Mouse (Mus musculus) kidney, postnatal 0 days (tissue): ENCODE measurements around the gene Hoxd8. TPM values are rescaled to one million over a fixed set of nuclear protein-coding genes. Genes with fewer than 3 reads are reported as not detected.

Experiments used
- ATAC-seq: fragments of 200-750 bp; cut with Nextera tagmentation; replicated peaks from 2 replicates; pipeline ENCODE4 v1.8.0; 2017; ENCODE audit warnings: low read depth, moderate number of reproducible peaks, moderate TSS enrichment, moderate library complexity; ENCODE audit not compliant: low FRiP score
- DNase-seq: peaks from one replicate; pipeline ENCODE4 v3.0.0-alpha.2; 2016; ENCODE audit warnings: low spot score
- H3K27ac ChIP-seq: fragments of 300-500 bp; sonication (generic); 2 replicates; pipeline ENCODE4 v1.5.1; 2014; ENCODE audit warnings: mild to moderate bottlenecking
- H3K27me3 ChIP-seq: fragments of 300-500 bp; sonication (generic); 2 replicates; pipeline ENCODE4 v1.6.1; 2014; ENCODE audit warnings: low read length, mixed read lengths; ENCODE audit not compliant: insufficient read depth
- H3K36me3 ChIP-seq: fragments of 300-500 bp; sonication (generic); 2 replicates; pipeline ENCODE4 v1.6.1; 2014; ENCODE audit warnings: low read length, mixed read lengths; ENCODE audit not compliant: insufficient read depth
- H3K4me1 ChIP-seq: fragments of 300-500 bp; sonication (generic); replicated peaks from 2 replicates; pipeline ENCODE4 v1.6.1; 2014; ENCODE audit warnings: antibody characterized with exemption, low read length, mixed read lengths; ENCODE audit not compliant: insufficient read depth
- H3K4me2 ChIP-seq: fragments of 300-500 bp; sonication (generic); 2 replicates; pipeline ENCODE4 v1.6.1; 2014; ENCODE audit warnings: mild to moderate bottlenecking, low read length, moderate library complexity, mixed read lengths
- H3K4me3 ChIP-seq: fragments of 300-500 bp; sonication (generic); replicated peaks from 2 replicates; pipeline ENCODE4 v1.5.1; 2014; ENCODE audit warnings: low read depth, low read length
- H3K9ac ChIP-seq: fragments of 300-500 bp; sonication (generic); 2 replicates; pipeline ENCODE4 v1.6.1; 2014; ENCODE audit warnings: low read depth, low read length
- H3K9me3 ChIP-seq: fragments of 300-500 bp; sonication (generic); replicated peaks from 2 replicates; pipeline ENCODE4 v1.6.1; 2016; ENCODE audit warnings: low read length, inconsistent platforms, mixed read lengths
- CTCF ChIP-seq: IDR thresholded peaks from 2 replicates; pipeline ENCODE4 v1.5.1; 2016; ENCODE audit warnings: antibody characterized with exemption, low read depth, mild to moderate bottlenecking, moderate library complexity
- WGBS: fragments of 180-500 bp; shearing (Covaris S2); extraction: QIAGEN DNeasy Blood & Tissue Kit; methylation state at CpG from one replicate; pipeline ENCODE4 v1.1.7; 2014; 5-methylcytosine and 5-hydroxymethylcytosine counted together
- polyA plus RNA-seq: library from polyadenylated mRNA; unstranded; fragments of >200 nt; fragmentation: Nextera tagmentation; extraction: Ambion mirVana; gene quantifications from 2 replicates; pipeline ENCODE4 v1.2.1, GENCODE M21; 2015

The Hoxd8 gene
- polyA plus RNA-seq, 1 experiment from 2014 or later = 76.7 TPM

DNA sequence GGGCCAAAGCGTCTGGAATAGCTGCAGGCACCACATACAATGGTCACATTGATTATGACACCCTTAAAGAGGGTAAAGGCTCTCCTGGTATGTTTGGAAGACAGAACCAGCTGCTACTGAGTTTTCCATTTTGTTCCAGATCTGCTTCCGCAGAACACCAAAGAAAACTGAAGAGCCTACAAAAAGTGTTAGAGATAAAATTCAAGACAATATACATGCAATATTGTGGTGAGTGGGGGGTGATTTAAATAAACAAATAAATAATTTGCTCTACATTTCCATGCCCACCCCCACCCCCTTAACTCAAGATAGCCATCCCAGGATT is 35.0 kb downstream of the Hoxd8 start:
- peaks cover 50% of the 10 kb centered on the region for H3K4me1 ChIP-seq

GRCm38 (mm10) chr2:74739869-74740268 is 35.5 kb downstream of the Hoxd8 start:
- peak overlapping the region; percentile 79 for H3K27ac ChIP-seq
- H3K4me1 ChIP-seq = peaks cover 47% of the 10 kb centered on the region
- peak overlapping the region; percentile 86 for H3K4me2 ChIP-seq
- peak overlapping the region; percentile 58; the same call in 1 of the 2 replicates for H3K9ac ChIP-seq
- H3K4me3 ChIP-seq = peak overlapping the region; percentile 40
- H3K9me3 ChIP-seq = no peaks in the 10 kb centered on the region
- ATAC-seq (no peak), DNase-seq (no peak)
- H3K27me3 ChIP-seq = no peaks in the 10 kb centered on the region; the same call in 1 of the 2 replicates
- no peaks in the 10 kb centered on the region for H3K36me3 ChIP-seq
- 11% methylated on average over 14 of the region's 14 CpGs for WGBS
- TF ChIP-seq CTCF = no peak

More for the DNA sequence above, 35.0 kb downstream of the Hoxd8 start:
- Histone ChIP-seq H3K4me3 (peak overlapping the region; percentile 40; the same call in 1 of the 2 replicates), H3K9me3 (no peaks in the 10 kb centered on the region), H3K4me2 (peak overlapping the region; percentile 86), H3K9ac (no peak overlapping the region), H3K27ac (peak overlapping the region; percentile 79; the same call in 1 of the 2 replicates), H3K36me3 (no peaks in the 10 kb centered on the region), H3K27me3 (no peaks in the 10 kb centered on the region)
- 42% methylated on average over 2 of the region's 2 CpGs for WGBS
- DNase-seq (no peak), ATAC-seq (no peak)
- TF ChIP-seq CTCF = no peak

GRCm38 (mm10) chr2:74740311-74741091 is 36.1 kb downstream of the Hoxd8 start:
- ATAC-seq (peak; percentile 25; the same call in 1 of the 2 replicates), DNase-seq (peak; percentile 87)
- peak overlapping the region; percentile 40 for H3K4me3 ChIP-seq
- H3K9ac ChIP-seq = peak overlapping the region; percentile 58
- no peaks in the 10 kb centered on the region; the same call in 1 of the 2 replicates for H3K27me3 ChIP-seq
- H3K27ac ChIP-seq = peak overlapping the region; percentile 79
- H3K9me3 ChIP-seq = no peaks in the 10 kb centered on the region
- H3K4me2 ChIP-seq = peak overlapping the region; percentile 86
- peaks cover 42% of the 10 kb centered on the region for H3K4me1 ChIP-seq
- TF ChIP-seq CTCF = no peak
- 3% methylated on average over 43 of the region's 43 CpGs for WGBS
- H3K36me3 ChIP-seq = no peaks in the 10 kb centered on the region

GRCm38 (mm10) chr2:74741252-74741978 is 37.0 kb downstream of the Hoxd8 start:
- Histone ChIP-seq H3K27me3 (no peaks in the 10 kb centered on the region; the same call in 1 of the 2 replicates), H3K4me3 (no peak overlapping the region), H3K4me2 (no peak overlapping the region), H3K4me1 (peaks cover 34% of the 10 kb centered on the region), H3K9ac (no peak overlapping the region), H3K36me3 (no peaks in the 10 kb centered on the region), H3K9me3 (no peaks in the 10 kb centered on the region), H3K27ac (no peak overlapping the region)
- DNase-seq (no peak), ATAC-seq (no peak)
- TF ChIP-seq CTCF = no peak
- WGBS = 58% methylated on average over 2 of the region's 3 CpGs

GRCm38 (mm10) chr2:74741979-74742277 is 37.5 kb downstream of the Hoxd8 start:
- Histone ChIP-seq H3K27me3 (no peaks in the 10 kb centered on the region; the same call in 1 of the 2 replicates), H3K9me3 (no peaks in the 10 kb centered on the region), H3K9ac (no peak overlapping the region), H3K36me3 (no peaks in the 10 kb centered on the region), H3K4me3 (no peak overlapping the region), H3K27ac (no peak overlapping the region), H3K4me1 (peaks cover 39% of the 10 kb centered on the region), H3K4me2 (no peak overlapping the region)
- DNase-seq = no peak
- no peak for TF ChIP-seq CTCF
- ATAC-seq = no peak

- Histone ChIP-seq H3K36me3 (no peaks in the 10 kb centered on the region), H3K27ac (0 out of 2 replicates have a peak overlapping the region, but pooled peaks have one; percentile 11), H3K27me3 (no peaks in the 10 kb centered on the region; the same call in 1 of the 2 replicates), H3K4me1 (peaks cover 19% of the 10 kb centered on the region; the same call in 1 of the 2 replicates), H3K9ac (no peak overlapping the region; the same call in 1 of the 2 replicates), H3K4me2 (peak overlapping the region; percentile 40), H3K9me3 (no peaks in the 10 kb centered on the region), H3K4me3 (no peak overlapping the region)
- TF ChIP-seq CTCF = no peak
- no peak for ATAC-seq
- no peak for DNase-seq
- 52% methylated on average over 6 of the region's 6 CpGs for WGBS
Measured at GRCm38 (mm10) chr2:74745540-74746297, 41.3 kb downstream of the Hoxd8 start.
